Mouse (Mus musculus): ENCODE results near the gene Xpr1. TPM values are rescaled to one million over a fixed set of nuclear protein-coding genes. Genes with fewer than 3 reads are reported as not detected.

Xpr1 gene
- polyA plus RNA-seq, 1 experiment from 2014 or later: 61.3 TPM

DNA sequence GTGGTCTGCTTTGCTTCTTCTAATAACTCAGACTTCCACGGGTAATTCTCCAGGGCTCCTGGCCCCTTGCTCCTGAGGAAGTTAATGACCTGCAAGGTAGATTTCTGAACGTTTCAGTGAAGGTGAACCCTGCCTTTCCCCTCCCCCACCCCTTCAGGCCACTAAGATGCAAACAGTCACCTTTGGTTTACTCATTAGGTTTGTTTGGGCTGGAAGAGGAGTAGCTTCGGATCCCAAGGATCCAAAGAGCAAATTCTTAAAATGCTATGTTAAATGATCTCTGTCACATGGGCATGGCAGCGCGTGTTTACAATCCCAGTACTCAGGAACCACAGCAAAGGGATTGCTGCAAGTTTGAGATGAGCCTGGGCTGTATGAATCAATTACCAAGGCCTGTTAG lies 169.8 kb downstream of the Xpr1 start:
- no peak for DNase-seq
- peaks cover 6% of the 10 kb centered on the region; the same call in 1 of the 2 replicates for H3K4me1 ChIP-seq (ENCODE audit: control insufficient read depth, insufficient read depth, low read length)
- H3K9ac ChIP-seq (replicated peaks; ENCODE audit: low read length): no peak overlapping the region
- peaks cover 17% of the 10 kb centered on the region; the same call in 1 of the 2 replicates for H3K27me3 ChIP-seq (ENCODE audit: control insufficient read depth, insufficient read depth, low read length)
- H3K27ac ChIP-seq (replicated peaks; ENCODE audit: low read depth, low read length): no peak overlapping the region
- H3K36me3 ChIP-seq (ENCODE audit: control insufficient read depth, insufficient read depth, low read length): no peaks in the 10 kb centered on the region
- WGBS: 52% methylated on average over 5 of the region's 5 CpGs
- no peak overlapping the region for H3K4me3 ChIP-seq (replicated peaks; ENCODE audit: low read depth, low read length)
- no peak overlapping the region for H3K4me2 ChIP-seq (ENCODE audit: low read length)
- H3K9me3 ChIP-seq (ENCODE audit: control insufficient read depth, low read length): no peaks in the 10 kb centered on the region
- no peak for ATAC-seq (ENCODE audit: low FRiP score, low TSS enrichment)

GRCm38 (mm10) chr1:155245516-155245915 lies 171.7 kb downstream of the Xpr1 start:
- WGBS: 65% methylated on average over 7 of the region's 7 CpGs
- ATAC-seq (ENCODE audit: low FRiP score, low TSS enrichment): no peak

DNA sequence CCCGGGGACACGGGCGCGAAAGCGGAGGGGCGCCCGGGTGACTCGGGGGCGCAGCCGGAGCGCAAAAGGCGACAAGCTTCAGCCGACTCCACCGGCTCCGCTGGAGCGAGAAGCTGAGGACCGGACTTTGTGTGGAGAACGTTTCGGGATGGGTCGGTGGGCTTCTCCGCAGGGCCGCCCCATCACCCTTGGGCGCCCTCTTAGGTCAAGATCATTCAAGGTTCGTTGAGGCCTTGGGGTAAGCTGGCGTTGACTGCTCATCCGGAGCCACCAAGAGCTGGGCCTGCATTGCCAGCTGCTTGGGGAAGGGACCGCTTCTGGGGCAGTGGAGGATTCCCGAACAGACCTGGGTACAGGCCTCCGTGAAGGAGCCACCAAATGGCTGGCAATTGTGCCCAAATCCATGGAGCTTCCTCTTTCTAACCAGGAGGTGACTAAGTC lies 172.4 kb downstream of the Xpr1 start:
- Histone ChIP-seq H3K9me3 (ENCODE audit: control insufficient read depth, low read length) (no peaks in the 10 kb centered on the region), H3K27ac (replicated peaks; ENCODE audit: low read depth, low read length) (0 out of 2 replicates have a peak overlapping the region, but pooled peaks have one; percentile 8), H3K36me3 (ENCODE audit: control insufficient read depth, insufficient read depth, low read length) (no peaks in the 10 kb centered on the region), H3K4me2 (ENCODE audit: low read length) (peak overlapping the region; percentile 83), H3K27me3 (ENCODE audit: control insufficient read depth, insufficient read depth, low read length) (peaks cover 17% of the 10 kb centered on the region; the same call in 1 of the 2 replicates), H3K9ac (replicated peaks; ENCODE audit: low read length) (peak overlapping the region; percentile 64), H3K4me3 (replicated peaks; ENCODE audit: low read depth, low read length) (peak overlapping the region; percentile 44), H3K4me1 (ENCODE audit: control insufficient read depth, insufficient read depth, low read length) (peaks cover 6% of the 10 kb centered on the region)
- ATAC-seq (ENCODE audit: low FRiP score, low TSS enrichment) (no peak), DNase-seq (no peak)
- 5% methylated on average over 29 of the region's 29 CpGs for WGBS

More at GRCm38 (mm10) chr1:155245516-155245915, 171.7 kb downstream of the Xpr1 start:
- no peak for DNase-seq
- Histone ChIP-seq H3K4me1 (ENCODE audit: control insufficient read depth, insufficient read depth, low read length) (peaks cover 6% of the 10 kb centered on the region; the same call in 1 of the 2 replicates), H3K9me3 (ENCODE audit: control insufficient read depth, low read length) (no peaks in the 10 kb centered on the region), H3K9ac (replicated peaks; ENCODE audit: low read length) (no peak overlapping the region), H3K27me3 (ENCODE audit: control insufficient read depth, insufficient read depth, low read length) (peaks cover 17% of the 10 kb centered on the region; the same call in 1 of the 2 replicates), H3K27ac (replicated peaks; ENCODE audit: low read depth, low read length) (no peak overlapping the region), H3K4me2 (ENCODE audit: low read length) (no peak overlapping the region), H3K36me3 (ENCODE audit: control insufficient read depth, insufficient read depth, low read length) (no peaks in the 10 kb centered on the region), H3K4me3 (replicated peaks; ENCODE audit: low read depth, low read length) (no peak overlapping the region)

DNA sequence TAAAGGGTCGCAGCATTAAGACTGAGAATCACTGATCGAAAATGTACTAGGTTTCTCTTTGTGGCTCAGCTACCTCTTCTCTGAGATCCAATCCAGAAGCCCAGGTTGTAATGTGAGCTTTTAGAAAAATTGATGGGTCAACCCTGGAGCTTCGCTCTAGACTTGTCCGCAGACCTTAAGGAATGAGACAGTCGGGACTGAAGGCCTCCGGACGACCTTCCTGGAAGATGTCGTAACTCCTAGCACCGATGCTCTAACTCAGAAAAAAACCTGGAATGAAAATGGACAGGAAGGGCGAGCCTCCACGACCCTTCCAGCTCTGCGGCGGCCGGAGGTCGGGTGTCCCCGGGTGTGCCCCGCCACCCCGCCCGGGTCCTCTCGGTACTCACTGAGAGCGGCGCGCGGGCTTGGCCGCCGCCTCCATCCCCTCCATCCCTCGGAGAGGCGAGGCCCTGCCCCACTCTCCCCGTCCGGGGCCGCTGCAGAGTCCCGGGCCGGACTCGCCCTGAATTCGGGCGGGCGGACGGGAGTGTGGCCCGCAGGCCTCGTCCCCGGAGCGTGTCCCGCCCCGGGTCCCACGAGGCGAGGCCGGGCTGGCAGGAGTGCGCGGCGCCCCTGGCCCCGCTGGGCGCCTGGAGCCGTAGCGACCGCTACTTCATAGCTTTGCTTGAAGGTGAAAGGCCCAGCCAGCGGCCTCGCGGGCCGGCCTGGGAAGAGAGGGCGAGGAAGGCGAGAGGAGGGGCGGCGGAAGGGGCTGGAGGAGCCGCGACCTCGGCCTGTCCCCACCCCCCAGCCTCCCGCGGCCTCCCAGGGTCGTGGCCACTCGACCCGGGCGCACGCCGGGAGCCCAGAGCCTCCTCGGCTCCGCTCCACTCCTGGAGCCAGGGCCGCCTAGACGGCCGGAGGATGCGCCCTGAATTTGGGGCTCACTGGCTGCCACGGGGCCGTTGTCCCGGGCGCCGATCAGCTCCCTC lies 173.1 kb downstream of the Xpr1 start, which contains the start of gene BC034090:
Gene BC034090 (minus strand): TSS at position 648 of the 974 bp plus-strand sequence.
- H3K27ac ChIP-seq (replicated peaks; ENCODE audit: low read depth, low read length): peak within 1 kb of the TSS; percentile 8; the same call in 1 of the 2 replicates

GRCm38 (mm10) chr1:155242488-155242745 lies 174.8 kb downstream of the Xpr1 start:
- H3K9me3 ChIP-seq (ENCODE audit: control insufficient read depth, low read length): no peaks in the 10 kb centered on the region
- no peak overlapping the region for H3K9ac ChIP-seq (replicated peaks; ENCODE audit: low read length)
- peaks cover 17% of the 10 kb centered on the region; the same call in 1 of the 2 replicates for H3K27me3 ChIP-seq (ENCODE audit: control insufficient read depth, insufficient read depth, low read length)
- no peak overlapping the region for H3K4me2 ChIP-seq (ENCODE audit: low read length)
- peaks cover 13% of the 10 kb centered on the region for H3K4me1 ChIP-seq (ENCODE audit: control insufficient read depth, insufficient read depth, low read length)
- no peak overlapping the region for H3K27ac ChIP-seq (replicated peaks; ENCODE audit: low read depth, low read length)
- no peaks in the 10 kb centered on the region for H3K36me3 ChIP-seq (ENCODE audit: control insufficient read depth, insufficient read depth, low read length)
- WGBS: 61% methylated on average over 1 of the region's 1 CpGs
- no peak for ATAC-seq (ENCODE audit: low FRiP score, low TSS enrichment)
- DNase-seq: no peak
- no peak overlapping the region for H3K4me3 ChIP-seq (replicated peaks; ENCODE audit: low read depth, low read length)

More for the DNA sequence above, 173.1 kb downstream of the Xpr1 start, which contains the start of gene BC034090:
- ATAC-seq (ENCODE audit: low FRiP score, low TSS enrichment) (peak; percentile 73), DNase-seq (peak; percentile 66)
- H3K9ac ChIP-seq (replicated peaks; ENCODE audit: low read length): peak within 1 kb of the TSS; percentile 64
- peaks cover 12% of the 10 kb centered on the region for H3K4me1 ChIP-seq (ENCODE audit: control insufficient read depth, insufficient read depth, low read length)
- H3K27me3 ChIP-seq (ENCODE audit: control insufficient read depth, insufficient read depth, low read length): peaks cover 17% of the 10 kb centered on the region; the same call in 1 of the 2 replicates
- peak within 1 kb of the TSS; percentile 83 for H3K4me2 ChIP-seq (ENCODE audit: low read length)
- peak within 1 kb of the TSS; percentile 44 for H3K4me3 ChIP-seq (replicated peaks; ENCODE audit: low read depth, low read length)
- 2% methylated on average over 76 of the region's 85 CpGs for WGBS
- no peaks in the 10 kb centered on the region for H3K36me3 ChIP-seq (ENCODE audit: control insufficient read depth, insufficient read depth, low read length)
- H3K9me3 ChIP-seq (ENCODE audit: control insufficient read depth, low read length): no peaks in the 10 kb centered on the region

DNA sequence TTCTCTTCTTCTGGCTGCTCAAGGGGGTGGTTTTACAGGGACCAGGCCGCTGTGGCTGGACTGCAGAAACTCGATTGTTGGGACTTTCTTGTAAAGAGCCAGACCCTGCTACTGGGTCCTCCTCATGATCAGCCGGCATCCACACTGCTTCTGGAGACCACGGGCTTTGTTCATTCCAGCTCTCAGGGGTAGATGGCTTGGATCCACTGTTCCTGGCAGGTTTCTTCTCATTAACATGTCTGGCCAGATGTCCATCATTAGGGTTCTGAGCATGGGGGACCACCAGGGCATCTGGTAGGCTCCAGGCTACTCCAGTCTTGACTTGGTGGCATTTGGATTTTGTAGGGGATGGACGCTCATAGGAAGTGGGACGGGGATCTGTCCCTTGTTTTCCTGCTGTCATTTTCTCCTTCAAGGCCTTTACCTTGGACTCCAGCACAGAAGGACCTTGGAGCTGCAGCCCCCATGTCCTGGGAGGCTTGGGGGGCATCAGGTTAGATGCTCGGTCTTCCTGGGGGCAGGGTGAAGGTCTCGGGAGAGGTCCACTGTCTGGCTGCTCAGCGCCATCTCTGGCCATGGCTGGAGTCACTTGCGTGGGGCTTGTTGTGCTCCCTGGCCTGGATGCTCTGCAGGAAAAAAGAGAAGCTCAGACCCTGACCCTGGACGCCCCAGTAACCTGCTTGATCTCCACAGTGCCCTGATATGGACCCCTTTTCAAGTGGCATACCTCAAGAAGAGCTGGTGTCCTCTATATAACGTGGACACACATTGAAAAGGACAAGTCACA lies 175.3 kb downstream of the Xpr1 start:
- H3K4me1 ChIP-seq (ENCODE audit: control insufficient read depth, insufficient read depth, low read length): peaks cover 19% of the 10 kb centered on the region
- 74% methylated on average over 12 of the region's 12 CpGs for WGBS
- DNase-seq: no peak

GRCm38 (mm10) chr1:155239962-155240717 lies 177.1 kb downstream of the Xpr1 start:
- no peak overlapping the region for H3K4me2 ChIP-seq (ENCODE audit: low read length)
- WGBS: 87% methylated on average over 6 of the region's 6 CpGs

More for the DNA sequence above, 175.3 kb downstream of the Xpr1 start:
- H3K4me3 ChIP-seq (replicated peaks; ENCODE audit: low read depth, low read length): no peak overlapping the region
- H3K9ac ChIP-seq (replicated peaks; ENCODE audit: low read length): no peak overlapping the region
- ATAC-seq (ENCODE audit: low FRiP score, low TSS enrichment): no peak
- no peaks in the 10 kb centered on the region for H3K9me3 ChIP-seq (ENCODE audit: control insufficient read depth, low read length)
- H3K36me3 ChIP-seq (ENCODE audit: control insufficient read depth, insufficient read depth, low read length): no peaks in the 10 kb centered on the region
- peaks cover 17% of the 10 kb centered on the region; the same call in 1 of the 2 replicates for H3K27me3 ChIP-seq (ENCODE audit: control insufficient read depth, insufficient read depth, low read length)
- no peak overlapping the region for H3K27ac ChIP-seq (replicated peaks; ENCODE audit: low read depth, low read length)
- no peak overlapping the region for H3K4me2 ChIP-seq (ENCODE audit: low read length)

DNA sequence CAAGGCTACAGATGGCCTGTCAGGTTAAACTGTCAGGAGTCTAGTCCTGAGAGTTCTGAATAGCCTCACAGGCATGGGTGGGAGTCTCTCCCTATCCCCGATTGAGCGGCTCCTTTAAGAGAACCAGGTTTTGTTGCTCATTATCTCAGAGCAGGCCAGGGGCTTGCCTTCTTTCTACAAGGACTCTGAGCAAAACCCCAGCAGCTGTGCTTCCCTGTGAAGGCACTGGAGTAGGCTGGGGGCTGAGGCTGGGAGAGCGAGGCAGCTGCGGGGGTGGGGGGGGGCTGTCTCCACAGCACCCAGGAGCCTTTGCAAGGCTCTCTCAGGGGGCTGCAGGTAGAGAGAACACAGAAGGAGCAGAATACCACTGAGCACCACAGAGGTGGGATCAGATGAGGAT lies 178.0 kb downstream of the Xpr1 start:
- ATAC-seq (ENCODE audit: low FRiP score, low TSS enrichment) (no peak), DNase-seq (peak; percentile 27)
- Histone ChIP-seq H3K4me3 (replicated peaks; ENCODE audit: low read depth, low read length) (no peak overlapping the region), H3K4me2 (ENCODE audit: low read length) (no peak overlapping the region), H3K27ac (replicated peaks; ENCODE audit: low read depth, low read length) (0 out of 2 replicates have a peak overlapping the region, but pooled peaks have one; percentile 28), H3K36me3 (ENCODE audit: control insufficient read depth, insufficient read depth, low read length) (no peaks in the 10 kb centered on the region), H3K9me3 (ENCODE audit: control insufficient read depth, low read length) (no peaks in the 10 kb centered on the region), H3K4me1 (ENCODE audit: control insufficient read depth, insufficient read depth, low read length) (peaks cover 40% of the 10 kb centered on the region), H3K27me3 (ENCODE audit: control insufficient read depth, insufficient read depth, low read length) (peaks cover 3% of the 10 kb centered on the region; the same call in 1 of the 2 replicates), H3K9ac (replicated peaks; ENCODE audit: low read length) (no peak overlapping the region; the same call in 1 of the 2 replicates)
- WGBS: 59% methylated on average over 4 of the region's 4 CpGs

More at GRCm38 (mm10) chr1:155239962-155240717, 177.1 kb downstream of the Xpr1 start:
- H3K9ac ChIP-seq (replicated peaks; ENCODE audit: low read length): no peak overlapping the region
- no peak overlapping the region for H3K4me3 ChIP-seq (replicated peaks; ENCODE audit: low read depth, low read length)
- no peaks in the 10 kb centered on the region for H3K36me3 ChIP-seq (ENCODE audit: control insufficient read depth, insufficient read depth, low read length)
- DNase-seq: no peak
- no peak overlapping the region for H3K27ac ChIP-seq (replicated peaks; ENCODE audit: low read depth, low read length)
- peaks cover 13% of the 10 kb centered on the region; the same call in 1 of the 2 replicates for H3K27me3 ChIP-seq (ENCODE audit: control insufficient read depth, insufficient read depth, low read length)
- peaks cover 35% of the 10 kb centered on the region for H3K4me1 ChIP-seq (ENCODE audit: control insufficient read depth, insufficient read depth, low read length)
- no peaks in the 10 kb centered on the region for H3K9me3 ChIP-seq (ENCODE audit: control insufficient read depth, low read length)
- ATAC-seq (ENCODE audit: low FRiP score, low TSS enrichment): no peak
